Mouse (Mus musculus) neural tube, embryonic 11.5 days (tissue): ENCODE measurements at regions not wholly inside any gene's neighbourhood (a gene's known extent, or its start where the extent isn't known, plus 50 kb on each side); places are given as distances from the start of the nearest gene placed in this dataset.

Experiments
- ATAC-seq: fragments of 200-750 bp; cut with Nextera tagmentation; 2 replicates; pipeline ENCODE4 v1.8.0; 2017; ENCODE audit warnings: moderate number of reproducible peaks, mild to moderate bottlenecking, moderate TSS enrichment, moderate library complexity; ENCODE audit not compliant: insufficient read depth, low FRiP score, low TSS enrichment
- DNase-seq: peaks from one replicate; pipeline ENCODE4 v3.0.0-alpha.2; 2015; ENCODE audit warnings: low spot score
- H3K27ac ChIP-seq: fragments of 300-500 bp; sonication (generic); 2 replicates; pipeline ENCODE4 v1.5.1; 2014; ENCODE audit warnings: low read depth, mild to moderate bottlenecking, low read length
- H3K27me3 ChIP-seq: fragments of 300-500 bp; sonication (generic); 2 replicates; pipeline ENCODE4 v1.6.1; 2014; ENCODE audit warnings: mild to moderate bottlenecking, low read length, mixed read lengths; ENCODE audit not compliant: control insufficient read depth, insufficient read depth
- H3K36me3 ChIP-seq: fragments of 300-500 bp; sonication (generic); 2 replicates; pipeline ENCODE4 v1.6.1; 2014; ENCODE audit warnings: mild to moderate bottlenecking, low read length, moderate library complexity, mixed read lengths; ENCODE audit not compliant: control insufficient read depth, insufficient read depth
- H3K4me1 ChIP-seq: fragments of 300-500 bp; sonication (generic); 2 replicates; pipeline ENCODE4 v1.6.1; 2014; ENCODE audit warnings: low read length, mixed read lengths; ENCODE audit not compliant: control insufficient read depth, insufficient read depth
- H3K4me2 ChIP-seq: fragments of 300-500 bp; sonication (generic); 2 replicates; pipeline ENCODE4 v1.6.1; 2014; ENCODE audit warnings: low read depth, mild to moderate bottlenecking, moderate library complexity
- H3K4me3 ChIP-seq: fragments of 300-500 bp; sonication (generic); 2 replicates; pipeline ENCODE4 v1.5.1; 2014; ENCODE audit warnings: low read depth, low read length
- H3K9ac ChIP-seq: fragments of 300-500 bp; sonication (generic); 2 replicates; pipeline ENCODE4 v1.6.1; 2014; ENCODE audit warnings: mild to moderate bottlenecking, low read length
- H3K9me3 ChIP-seq: fragments of 300-500 bp; sonication (generic); 2 replicates; pipeline ENCODE4 v1.6.1; 2016; ENCODE audit warnings: low read length; ENCODE audit not compliant: control insufficient read depth
- WGBS: fragments of 180-500 bp; shearing (Covaris S2); extraction: QIAGEN DNeasy Blood & Tissue Kit; methylation state at CpG from one replicate; pipeline ENCODE4 v1.1.7; 2014; 5-methylcytosine and 5-hydroxymethylcytosine counted together

- Histone ChIP-seq H3K27me3 (no peaks in the 10 kb centered on the region), H3K27ac (no peak overlapping the region), H3K36me3 (no peaks in the 10 kb centered on the region), H3K4me2 (no peak overlapping the region), H3K4me3 (no peak overlapping the region), H3K9ac (no peak overlapping the region), H3K4me1 (no peaks in the 10 kb centered on the region), H3K9me3 (no peaks in the 10 kb centered on the region)
- WGBS: 24% methylated on average over 1 of the region's 1 CpGs
- ATAC-seq: no peak
- no peak for DNase-seq
These were observed 281.6 kb downstream of the Kcnj2 start for GRCm38 (mm10) chr11:111347562-111347961.

- Histone ChIP-seq H3K27ac (no peak overlapping the region), H3K36me3 (no peaks in the 10 kb centered on the region), H3K4me1 (no peaks in the 10 kb centered on the region), H3K27me3 (no peaks in the 10 kb centered on the region), H3K9me3 (no peaks in the 10 kb centered on the region), H3K4me2 (no peak overlapping the region), H3K9ac (no peak overlapping the region), H3K4me3 (no peak overlapping the region)
- 75% methylated on average over 4 of the region's 4 CpGs for WGBS
- no peak for DNase-seq
- ATAC-seq: no peak
These were observed 284.1 kb downstream of the Kcnj2 start for GRCm38 (mm10) chr11:111350028-111350427.

- DNase-seq (no peak), ATAC-seq (no peak)
- Histone ChIP-seq H3K36me3 (no peaks in the 10 kb centered on the region), H3K27ac (no peak overlapping the region), H3K4me3 (no peak overlapping the region), H3K27me3 (no peaks in the 10 kb centered on the region), H3K9me3 (no peaks in the 10 kb centered on the region), H3K9ac (no peak overlapping the region), H3K4me1 (no peaks in the 10 kb centered on the region), H3K4me2 (no peak overlapping the region)
- 90% methylated on average over 1 of the region's 1 CpGs for WGBS
These were observed 297.4 kb downstream of the Kcnj2 start for GRCm38 (mm10) chr11:111363363-111363762.

GRCm38 (mm10) chr11:111377165-111377564, 311.2 kb downstream of the Kcnj2 start:
- ATAC-seq: no peak
- H3K27ac ChIP-seq: no peak overlapping the region
- no peak overlapping the region for H3K4me3 ChIP-seq
- H3K27me3 ChIP-seq: no peaks in the 10 kb centered on the region
- no peak overlapping the region for H3K9ac ChIP-seq
- H3K4me2 ChIP-seq: no peak overlapping the region
- no peaks in the 10 kb centered on the region for H3K4me1 ChIP-seq
- DNase-seq: no peak
- no peaks in the 10 kb centered on the region for H3K9me3 ChIP-seq
- no peaks in the 10 kb centered on the region for H3K36me3 ChIP-seq
- WGBS: 91% methylated on average over 4 of the region's 4 CpGs

GRCm38 (mm10) chr11:111379842-111380241, 313.9 kb downstream of the Kcnj2 start:
- DNase-seq (no peak), ATAC-seq (no peak)
- no peak overlapping the region for H3K27ac ChIP-seq
- no peak overlapping the region for H3K4me2 ChIP-seq
- no peak overlapping the region for H3K9ac ChIP-seq
- 85% methylated on average over 3 of the region's 3 CpGs for WGBS
- H3K36me3 ChIP-seq: no peaks in the 10 kb centered on the region
- H3K4me1 ChIP-seq: no peaks in the 10 kb centered on the region
- no peaks in the 10 kb centered on the region for H3K27me3 ChIP-seq
- H3K4me3 ChIP-seq: no peak overlapping the region
- no peaks in the 10 kb centered on the region for H3K9me3 ChIP-seq

- H3K27me3 ChIP-seq: no peaks in the 10 kb centered on the region
- DNase-seq (no peak), ATAC-seq (no peak)
- WGBS: 86% methylated on average over 1 of the region's 1 CpGs
- H3K4me3 ChIP-seq: no peak overlapping the region
- no peaks in the 10 kb centered on the region for H3K4me1 ChIP-seq
- no peak overlapping the region for H3K4me2 ChIP-seq
- no peak overlapping the region for H3K27ac ChIP-seq
- H3K9me3 ChIP-seq: no peaks in the 10 kb centered on the region
- no peak overlapping the region for H3K9ac ChIP-seq
- H3K36me3 ChIP-seq: no peaks in the 10 kb centered on the region
These were observed 332.7 kb downstream of the Kcnj2 start for GRCm38 (mm10) chr11:111398706-111399105.

- Histone ChIP-seq H3K27ac (no peak overlapping the region), H3K4me3 (no peak overlapping the region), H3K4me2 (no peak overlapping the region), H3K9me3 (no peaks in the 10 kb centered on the region), H3K27me3 (no peaks in the 10 kb centered on the region), H3K9ac (no peak overlapping the region), H3K4me1 (no peaks in the 10 kb centered on the region), H3K36me3 (no peaks in the 10 kb centered on the region)
- no peak for ATAC-seq
- WGBS: 98% methylated on average over 2 of the region's 2 CpGs
- DNase-seq: no peak
These were observed 343.3 kb downstream of the Kcnj2 start for GRCm38 (mm10) chr11:111409266-111409665.

- Histone ChIP-seq H3K27ac (no peak overlapping the region), H3K4me2 (no peak overlapping the region), H3K4me1 (no peaks in the 10 kb centered on the region), H3K27me3 (no peaks in the 10 kb centered on the region), H3K9ac (no peak overlapping the region), H3K9me3 (no peaks in the 10 kb centered on the region), H3K4me3 (no peak overlapping the region), H3K36me3 (no peaks in the 10 kb centered on the region)
- ATAC-seq (no peak), DNase-seq (no peak)
- 76% methylated on average over 4 of the region's 4 CpGs for WGBS
These were observed 358.9 kb downstream of the Kcnj2 start for GRCm38 (mm10) chr11:111424871-111425270.

- H3K9me3 ChIP-seq: no peaks in the 10 kb centered on the region
- no peak for ATAC-seq
These were observed 360.8 kb downstream of the Kcnj2 start for GRCm38 (mm10) chr11:111426715-111427114.

More at GRCm38 (mm10) chr11:111426715-111427114, 360.8 kb downstream of the Kcnj2 start:
- Histone ChIP-seq H3K4me2 (no peak overlapping the region), H3K4me1 (no peaks in the 10 kb centered on the region), H3K4me3 (no peak overlapping the region), H3K9ac (no peak overlapping the region), H3K36me3 (no peaks in the 10 kb centered on the region), H3K27ac (no peak overlapping the region), H3K27me3 (no peaks in the 10 kb centered on the region)
- 78% methylated on average over 4 of the region's 4 CpGs for WGBS
- no peak for DNase-seq
